Mouse (Mus musculus): ENCODE results near the gene Slfnl1. TPM values are rescaled to one million over a fixed set of nuclear protein-coding genes. Genes with fewer than 3 reads are reported as not detected.

Gene Slfnl1
- not detected in 2 replicates for polyA plus RNA-seq (2014; fragmentation: Nextera tagmentation; extraction: Ambion mirVana)

GRCm38 (mm10) chr4:120531986-120532385, at the start of gene Slfnl1:
Gene Slfnl1, plus strand, starts transcription at chr4:120532231.
- 84% methylated on average over 6 of the region's 6 CpGs for WGBS
- Histone ChIP-seq H3K27me3 (replicated peaks; ENCODE audit: control insufficient read depth, insufficient read depth, low read length) (no peaks in the 10 kb centered on the region), H3K9ac (ENCODE audit: low read length) (no peak within 1 kb of the TSS), H3K9me3 (replicated peaks; ENCODE audit: control insufficient read depth, low read length) (no peaks in the 10 kb centered on the region), H3K4me1 (ENCODE audit: control insufficient read depth, insufficient read depth, low read length) (no peaks in the 10 kb centered on the region), H3K36me3 (ENCODE audit: control insufficient read depth, insufficient read depth, low read length) (peaks cover 45% of the 10 kb centered on the region), H3K4me3 (ENCODE audit: low read depth, low read length) (no peak within 1 kb of the TSS), H3K4me2 (ENCODE audit: low read length) (no peak within 1 kb of the TSS), H3K27ac (ENCODE audit: low read depth, low read length) (no peak within 1 kb of the TSS)
- DNase-seq (ENCODE audit: low spot score) (no peak), ATAC-seq (no peak)

GRCm38 (mm10) chr4:120487707-120488106, 44.3 kb upstream of the Slfnl1 start:
- no peak overlapping the region for H3K4me3 ChIP-seq (ENCODE audit: low read depth, low read length)
- no peaks in the 10 kb centered on the region for H3K9me3 ChIP-seq (replicated peaks; ENCODE audit: control insufficient read depth, low read length)
- 50% methylated on average over 1 of the region's 1 CpGs for WGBS
- no peak overlapping the region for H3K27ac ChIP-seq (ENCODE audit: low read depth, low read length)
- no peaks in the 10 kb centered on the region for H3K4me1 ChIP-seq (ENCODE audit: control insufficient read depth, insufficient read depth, low read length)
- ATAC-seq (no peak), DNase-seq (ENCODE audit: low spot score) (no peak)
- no peaks in the 10 kb centered on the region for H3K27me3 ChIP-seq (replicated peaks; ENCODE audit: control insufficient read depth, insufficient read depth, low read length)
- H3K4me2 ChIP-seq (ENCODE audit: low read length): no peak overlapping the region
- H3K36me3 ChIP-seq (ENCODE audit: control insufficient read depth, insufficient read depth, low read length): peaks cover 32% of the 10 kb centered on the region
- no peak overlapping the region for H3K9ac ChIP-seq (ENCODE audit: low read length)

- no peak for ATAC-seq
These were observed 25.1 kb upstream of the Slfnl1 start for GRCm38 (mm10) chr4:120506955-120507354.

GRCm38 (mm10) chr4:120511203-120511602, 20.8 kb upstream of the Slfnl1 start:
- no peaks in the 10 kb centered on the region for H3K27me3 ChIP-seq (replicated peaks; ENCODE audit: control insufficient read depth, insufficient read depth, low read length)
- H3K27ac ChIP-seq (ENCODE audit: low read depth, low read length): no peak overlapping the region
- no peak overlapping the region for H3K9ac ChIP-seq (ENCODE audit: low read length)
- H3K9me3 ChIP-seq (replicated peaks; ENCODE audit: control insufficient read depth, low read length): peaks cover 5% of the 10 kb centered on the region; the same call in 1 of the 2 replicates
- WGBS: 95% methylated on average over 4 of the region's 4 CpGs
- DNase-seq (ENCODE audit: low spot score) (no peak), ATAC-seq (no peak)
- H3K4me3 ChIP-seq (ENCODE audit: low read depth, low read length): no peak overlapping the region
- no peak overlapping the region for H3K4me2 ChIP-seq (ENCODE audit: low read length)
- H3K4me1 ChIP-seq (ENCODE audit: control insufficient read depth, insufficient read depth, low read length): no peaks in the 10 kb centered on the region
- peaks cover 49% of the 10 kb centered on the region for H3K36me3 ChIP-seq (ENCODE audit: control insufficient read depth, insufficient read depth, low read length)

More at GRCm38 (mm10) chr4:120506955-120507354, 25.1 kb upstream of the Slfnl1 start:
- no peak overlapping the region for H3K4me2 ChIP-seq (ENCODE audit: low read length)
- H3K27ac ChIP-seq (ENCODE audit: low read depth, low read length): no peak overlapping the region
- H3K9me3 ChIP-seq (replicated peaks; ENCODE audit: control insufficient read depth, low read length): peaks cover 5% of the 10 kb centered on the region; the same call in 1 of the 2 replicates
- 97% methylated on average over 1 of the region's 1 CpGs for WGBS
- no peak for DNase-seq (ENCODE audit: low spot score)
- no peaks in the 10 kb centered on the region for H3K4me1 ChIP-seq (ENCODE audit: control insufficient read depth, insufficient read depth, low read length)
- H3K4me3 ChIP-seq (ENCODE audit: low read depth, low read length): no peak overlapping the region
- no peaks in the 10 kb centered on the region for H3K27me3 ChIP-seq (replicated peaks; ENCODE audit: control insufficient read depth, insufficient read depth, low read length)
- H3K9ac ChIP-seq (ENCODE audit: low read length): no peak overlapping the region
- H3K36me3 ChIP-seq (ENCODE audit: control insufficient read depth, insufficient read depth, low read length): peaks cover 32% of the 10 kb centered on the region

GRCm38 (mm10) chr4:120514366-120514765, 17.7 kb upstream of the Slfnl1 start:
- Histone ChIP-seq H3K27ac (ENCODE audit: low read depth, low read length) (no peak overlapping the region), H3K9ac (ENCODE audit: low read length) (no peak overlapping the region), H3K4me3 (ENCODE audit: low read depth, low read length) (no peak overlapping the region), H3K27me3 (replicated peaks; ENCODE audit: control insufficient read depth, insufficient read depth, low read length) (no peaks in the 10 kb centered on the region), H3K36me3 (ENCODE audit: control insufficient read depth, insufficient read depth, low read length) (peaks cover 57% of the 10 kb centered on the region), H3K9me3 (replicated peaks; ENCODE audit: control insufficient read depth, low read length) (peaks cover 2% of the 10 kb centered on the region; the same call in 1 of the 2 replicates), H3K4me2 (ENCODE audit: low read length) (no peak overlapping the region), H3K4me1 (ENCODE audit: control insufficient read depth, insufficient read depth, low read length) (no peaks in the 10 kb centered on the region)
- no peak for DNase-seq (ENCODE audit: low spot score)
- WGBS: 100% methylated on average over 2 of the region's 2 CpGs
- no peak for ATAC-seq

GRCm38 (mm10) chr4:120516491-120516890, 15.5 kb upstream of the Slfnl1 start:
- ATAC-seq (no peak), DNase-seq (ENCODE audit: low spot score) (no peak)
- Histone ChIP-seq H3K9ac (ENCODE audit: low read length) (no peak overlapping the region), H3K9me3 (replicated peaks; ENCODE audit: control insufficient read depth, low read length) (no peaks in the 10 kb centered on the region), H3K4me1 (ENCODE audit: control insufficient read depth, insufficient read depth, low read length) (no peaks in the 10 kb centered on the region), H3K27ac (ENCODE audit: low read depth, low read length) (no peak overlapping the region), H3K4me3 (ENCODE audit: low read depth, low read length) (no peak overlapping the region), H3K36me3 (ENCODE audit: control insufficient read depth, insufficient read depth, low read length) (peaks cover 58% of the 10 kb centered on the region), H3K27me3 (replicated peaks; ENCODE audit: control insufficient read depth, insufficient read depth, low read length) (no peaks in the 10 kb centered on the region), H3K4me2 (ENCODE audit: low read length) (no peak overlapping the region)
- 92% methylated on average over 7 of the region's 7 CpGs for WGBS

- ATAC-seq (no peak), DNase-seq (ENCODE audit: low spot score) (no peak)
- Histone ChIP-seq H3K4me1 (ENCODE audit: control insufficient read depth, insufficient read depth, low read length) (no peaks in the 10 kb centered on the region), H3K36me3 (ENCODE audit: control insufficient read depth, insufficient read depth, low read length) (peaks cover 62% of the 10 kb centered on the region), H3K27me3 (replicated peaks; ENCODE audit: control insufficient read depth, insufficient read depth, low read length) (no peaks in the 10 kb centered on the region), H3K4me2 (ENCODE audit: low read length) (no peak overlapping the region), H3K4me3 (ENCODE audit: low read depth, low read length) (no peak overlapping the region), H3K27ac (ENCODE audit: low read depth, low read length) (no peak overlapping the region), H3K9ac (ENCODE audit: low read length) (no peak overlapping the region), H3K9me3 (replicated peaks; ENCODE audit: control insufficient read depth, low read length) (no peaks in the 10 kb centered on the region)
- 96% methylated on average over 7 of the region's 7 CpGs for WGBS
These were observed 15.1 kb upstream of the Slfnl1 start for GRCm38 (mm10) chr4:120516907-120517306.

GRCm38 (mm10) chr4:120517335-120517734, 14.7 kb upstream of the Slfnl1 start:
- H3K4me1 ChIP-seq (ENCODE audit: control insufficient read depth, insufficient read depth, low read length): no peaks in the 10 kb centered on the region
- no peaks in the 10 kb centered on the region for H3K27me3 ChIP-seq (replicated peaks; ENCODE audit: control insufficient read depth, insufficient read depth, low read length)
- DNase-seq (ENCODE audit: low spot score) (no peak), ATAC-seq (no peak)
- H3K4me3 ChIP-seq (ENCODE audit: low read depth, low read length): no peak overlapping the region
- H3K27ac ChIP-seq (ENCODE audit: low read depth, low read length): no peak overlapping the region
- H3K36me3 ChIP-seq (ENCODE audit: control insufficient read depth, insufficient read depth, low read length): peaks cover 65% of the 10 kb centered on the region
- H3K4me2 ChIP-seq (ENCODE audit: low read length): no peak overlapping the region
- 83% methylated on average over 4 of the region's 4 CpGs for WGBS
- H3K9me3 ChIP-seq (replicated peaks; ENCODE audit: control insufficient read depth, low read length): no peaks in the 10 kb centered on the region
- H3K9ac ChIP-seq (ENCODE audit: low read length): no peak overlapping the region

GRCm38 (mm10) chr4:120521761-120522160, 10.3 kb upstream of the Slfnl1 start:
- Histone ChIP-seq H3K4me3 (ENCODE audit: low read depth, low read length) (no peak overlapping the region), H3K4me2 (ENCODE audit: low read length) (no peak overlapping the region), H3K9ac (ENCODE audit: low read length) (no peak overlapping the region), H3K4me1 (ENCODE audit: control insufficient read depth, insufficient read depth, low read length) (no peaks in the 10 kb centered on the region), H3K36me3 (ENCODE audit: control insufficient read depth, insufficient read depth, low read length) (peaks cover 84% of the 10 kb centered on the region), H3K27ac (ENCODE audit: low read depth, low read length) (no peak overlapping the region), H3K9me3 (replicated peaks; ENCODE audit: control insufficient read depth, low read length) (no peaks in the 10 kb centered on the region), H3K27me3 (replicated peaks; ENCODE audit: control insufficient read depth, insufficient read depth, low read length) (no peaks in the 10 kb centered on the region)
- no peak for ATAC-seq
- 69% methylated on average over 5 of the region's 5 CpGs for WGBS
- no peak for DNase-seq (ENCODE audit: low spot score)

Data from forebrain, embryonic 14.5 days (tissue).